Mouse (Mus musculus): ENCODE data around the gene Fcrlb. TPM values are rescaled to one million over a fixed set of nuclear protein-coding genes. Genes with fewer than 3 reads are reported as not detected.

Fcrlb gene
- polyA plus RNA-seq, 1 experiment = 0.23 TPM

DNA sequence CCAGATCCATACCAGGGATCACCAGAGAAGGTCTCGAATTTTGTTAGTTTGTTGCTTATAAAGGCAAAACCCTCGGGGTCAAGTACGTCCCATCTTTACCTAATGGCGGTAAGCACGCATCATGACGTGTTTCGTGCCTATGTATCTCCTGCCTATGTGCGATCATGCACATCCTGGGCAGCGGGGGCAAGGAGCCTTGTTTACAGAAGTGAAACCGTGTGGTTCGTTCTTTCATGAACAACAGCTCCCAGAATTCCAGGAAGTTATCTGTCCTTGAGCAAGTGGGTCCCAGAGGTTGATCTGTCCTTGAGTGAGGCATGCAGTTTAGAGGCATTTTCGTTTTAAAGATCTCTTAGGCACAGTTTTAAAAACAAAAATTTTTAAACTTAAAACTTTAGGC lies 26.5 kb upstream of the Fcrlb start:
- TF ChIP-seq POLR2A (IDR thresholded peaks at IDR 0.05; ENCODE audit: control insufficient read depth, low read depth, low read length) (no peak), CTCF (IDR thresholded peaks at IDR 0.05; ENCODE audit: control insufficient read depth, insufficient read depth, insufficient replicate concordance, low read depth, low read length) (no peak)
- H3K4me3 ChIP-seq (ENCODE audit: control insufficient read depth, low read depth, low read length) = no peak overlapping the region
- H3K4me1 ChIP-seq (ENCODE audit: control insufficient read depth, insufficient read depth, low read length) = no peaks in the 10 kb centered on the region
- no peaks in the 10 kb centered on the region for H3K27me3 ChIP-seq (ENCODE audit: control insufficient read depth, insufficient read depth, low read length)
- H3K27ac ChIP-seq (ENCODE audit: control insufficient read depth, insufficient read depth, low read depth, low read length) = no peak overlapping the region
- no peaks in the 10 kb centered on the region for H3K36me3 ChIP-seq (ENCODE audit: control insufficient read depth, insufficient read depth, low read length)

DNA sequence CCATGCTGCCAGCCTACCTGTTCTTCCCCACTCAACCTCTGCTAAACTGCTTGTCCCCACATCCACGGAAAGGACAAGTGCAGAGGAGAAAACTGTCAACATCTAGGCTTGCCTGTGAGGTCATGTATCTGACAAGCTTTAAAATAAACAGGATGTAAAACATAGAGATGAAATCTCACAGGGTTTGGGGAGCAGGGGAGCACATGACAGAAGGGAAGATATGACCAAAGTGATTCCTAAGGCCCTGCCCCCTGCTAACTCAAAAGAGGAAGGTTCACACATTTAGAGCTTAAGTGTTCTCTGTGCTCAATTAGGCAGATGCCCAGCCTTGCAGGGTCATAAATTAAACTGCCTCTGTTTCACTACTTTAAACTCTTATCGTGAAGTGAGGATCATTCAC lies 21.6 kb upstream of the Fcrlb start:
- no peaks in the 10 kb centered on the region for H3K36me3 ChIP-seq (ENCODE audit: control insufficient read depth, insufficient read depth, low read length)
- H3K27ac ChIP-seq (ENCODE audit: control insufficient read depth, insufficient read depth, low read depth, low read length) = no peak overlapping the region
- H3K4me1 ChIP-seq (ENCODE audit: control insufficient read depth, insufficient read depth, low read length) = no peaks in the 10 kb centered on the region
- no peaks in the 10 kb centered on the region for H3K27me3 ChIP-seq (ENCODE audit: control insufficient read depth, insufficient read depth, low read length)
- TF ChIP-seq CTCF (IDR thresholded peaks at IDR 0.05; ENCODE audit: control insufficient read depth, insufficient read depth, insufficient replicate concordance, low read depth, low read length) (no peak), POLR2A (IDR thresholded peaks at IDR 0.05; ENCODE audit: control insufficient read depth, low read depth, low read length) (no peak)
- no peak overlapping the region for H3K4me3 ChIP-seq (ENCODE audit: control insufficient read depth, low read depth, low read length)

- H3K27me3 ChIP-seq (ENCODE audit: control insufficient read depth, insufficient read depth, low read length) = no peaks in the 10 kb centered on the region
- TF ChIP-seq POLR2A (IDR thresholded peaks at IDR 0.05; ENCODE audit: control insufficient read depth, low read depth, low read length) = no peak
- TF ChIP-seq CTCF (IDR thresholded peaks at IDR 0.05; ENCODE audit: control insufficient read depth, insufficient read depth, insufficient replicate concordance, low read depth, low read length) = no peak
- H3K27ac ChIP-seq (ENCODE audit: control insufficient read depth, insufficient read depth, low read depth, low read length) = no peak overlapping the region
- H3K4me3 ChIP-seq (ENCODE audit: control insufficient read depth, low read depth, low read length) = no peak overlapping the region
- H3K36me3 ChIP-seq (ENCODE audit: control insufficient read depth, insufficient read depth, low read length) = no peaks in the 10 kb centered on the region
- no peaks in the 10 kb centered on the region for H3K4me1 ChIP-seq (ENCODE audit: control insufficient read depth, insufficient read depth, low read length)
Measured at GRCm38 (mm10) chr1:170933940-170934339, 21.2 kb upstream of the Fcrlb start.

DNA sequence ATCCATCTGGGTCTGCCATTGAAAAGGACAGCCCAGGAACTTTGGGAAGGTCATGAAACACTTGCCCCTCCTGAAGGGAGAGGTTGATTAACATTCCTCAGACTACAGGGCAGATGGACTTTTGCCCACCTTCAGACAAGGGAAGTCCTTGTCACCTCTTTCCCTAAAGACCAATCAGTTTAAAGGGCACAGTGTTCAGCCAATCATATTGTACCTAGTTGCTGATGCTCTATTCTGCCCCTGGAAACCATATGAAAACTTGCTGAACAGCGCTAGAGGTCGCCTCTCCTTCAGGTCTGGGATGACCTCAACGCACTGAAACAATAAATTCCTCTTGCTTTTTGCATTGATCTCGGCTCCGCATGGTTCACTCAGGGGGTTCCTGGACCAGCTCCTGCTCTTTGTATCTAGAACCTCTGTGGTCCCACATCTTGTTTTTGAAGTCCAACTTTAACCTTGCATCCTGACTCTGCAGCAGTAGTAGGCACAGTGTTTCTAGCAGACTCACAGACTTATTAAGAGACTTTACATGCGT lies 20.7 kb upstream of the Fcrlb start:
- Histone ChIP-seq H3K27ac (ENCODE audit: control insufficient read depth, insufficient read depth, low read depth, low read length) (no peak overlapping the region), H3K4me3 (ENCODE audit: control insufficient read depth, low read depth, low read length) (no peak overlapping the region), H3K27me3 (ENCODE audit: control insufficient read depth, insufficient read depth, low read length) (no peaks in the 10 kb centered on the region), H3K36me3 (ENCODE audit: control insufficient read depth, insufficient read depth, low read length) (no peaks in the 10 kb centered on the region), H3K4me1 (ENCODE audit: control insufficient read depth, insufficient read depth, low read length) (no peaks in the 10 kb centered on the region)
- no peak for TF ChIP-seq CTCF (IDR thresholded peaks at IDR 0.05; ENCODE audit: control insufficient read depth, insufficient read depth, insufficient replicate concordance, low read depth, low read length)
- TF ChIP-seq POLR2A (IDR thresholded peaks at IDR 0.05; ENCODE audit: control insufficient read depth, low read depth, low read length) = no peak

DNA sequence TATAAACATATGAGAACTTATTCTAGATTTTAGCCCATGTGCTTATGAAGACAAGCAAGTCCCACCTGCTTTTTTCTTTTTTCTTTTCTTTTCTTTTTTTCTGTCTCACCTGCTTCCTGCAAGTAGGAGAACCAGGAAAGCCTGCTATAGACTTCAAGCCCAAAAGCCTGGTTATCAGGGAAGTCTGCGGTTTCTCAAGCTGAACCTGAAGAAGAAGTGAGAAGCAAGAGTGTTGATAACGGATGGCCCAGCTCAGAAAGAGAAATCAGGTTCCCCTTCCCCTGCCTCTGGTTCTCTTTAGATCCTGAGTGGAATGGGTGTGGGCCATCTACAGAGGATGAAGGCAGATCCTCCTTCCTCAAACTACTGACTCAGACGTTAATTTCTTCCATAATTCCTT lies 19.3 kb upstream of the Fcrlb start:
- no peak for TF ChIP-seq POLR2A (IDR thresholded peaks at IDR 0.05; ENCODE audit: control insufficient read depth, low read depth, low read length)
- TF ChIP-seq CTCF (IDR thresholded peaks at IDR 0.05; ENCODE audit: control insufficient read depth, insufficient read depth, insufficient replicate concordance, low read depth, low read length) = no peak
- Histone ChIP-seq H3K36me3 (ENCODE audit: control insufficient read depth, insufficient read depth, low read length) (no peaks in the 10 kb centered on the region), H3K27me3 (ENCODE audit: control insufficient read depth, insufficient read depth, low read length) (no peaks in the 10 kb centered on the region), H3K27ac (ENCODE audit: control insufficient read depth, insufficient read depth, low read depth, low read length) (no peak overlapping the region), H3K4me3 (ENCODE audit: control insufficient read depth, low read depth, low read length) (no peak overlapping the region), H3K4me1 (ENCODE audit: control insufficient read depth, insufficient read depth, low read length) (no peaks in the 10 kb centered on the region)

DNA sequence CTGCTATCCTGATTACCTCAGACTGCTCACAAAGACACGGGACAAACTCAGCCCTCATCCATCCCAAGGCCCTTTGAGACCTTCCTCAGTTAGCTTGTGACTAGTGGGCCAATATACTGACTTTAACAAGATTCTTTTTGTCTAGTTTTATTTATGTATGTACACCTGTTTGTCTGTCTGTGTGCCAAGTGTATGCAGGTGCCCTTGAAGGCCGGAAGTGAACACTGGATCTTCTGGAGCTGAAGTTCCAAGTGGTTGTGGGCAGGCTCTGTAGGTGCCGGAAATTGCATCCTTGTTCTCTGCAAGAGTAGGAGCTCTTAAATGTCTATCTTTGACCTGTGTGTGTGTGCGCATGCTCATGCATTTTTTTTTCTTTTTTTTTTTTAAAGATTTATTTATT lies 16.5 kb upstream of the Fcrlb start:
- Histone ChIP-seq H3K27me3 (ENCODE audit: control insufficient read depth, insufficient read depth, low read length) (no peaks in the 10 kb centered on the region), H3K36me3 (ENCODE audit: control insufficient read depth, insufficient read depth, low read length) (no peaks in the 10 kb centered on the region), H3K27ac (ENCODE audit: control insufficient read depth, insufficient read depth, low read depth, low read length) (no peak overlapping the region), H3K4me3 (ENCODE audit: control insufficient read depth, low read depth, low read length) (no peak overlapping the region), H3K4me1 (ENCODE audit: control insufficient read depth, insufficient read depth, low read length) (no peaks in the 10 kb centered on the region)
- TF ChIP-seq POLR2A (IDR thresholded peaks at IDR 0.05; ENCODE audit: control insufficient read depth, low read depth, low read length) = no peak
- TF ChIP-seq CTCF (IDR thresholded peaks at IDR 0.05; ENCODE audit: control insufficient read depth, insufficient read depth, insufficient replicate concordance, low read depth, low read length) = no peak

- Histone ChIP-seq H3K36me3 (ENCODE audit: control insufficient read depth, insufficient read depth, low read length) (no peaks in the 10 kb centered on the region), H3K27me3 (ENCODE audit: control insufficient read depth, insufficient read depth, low read length) (no peaks in the 10 kb centered on the region), H3K27ac (ENCODE audit: control insufficient read depth, insufficient read depth, low read depth, low read length) (no peak overlapping the region), H3K4me1 (ENCODE audit: control insufficient read depth, insufficient read depth, low read length) (no peaks in the 10 kb centered on the region), H3K4me3 (ENCODE audit: control insufficient read depth, low read depth, low read length) (peak overlapping the region; percentile 5; the same call in 1 of the 2 replicates)
- no peak for TF ChIP-seq POLR2A (IDR thresholded peaks at IDR 0.05; ENCODE audit: control insufficient read depth, low read depth, low read length)
- no peak for TF ChIP-seq CTCF (IDR thresholded peaks at IDR 0.05; ENCODE audit: control insufficient read depth, insufficient read depth, insufficient replicate concordance, low read depth, low read length)
Measured at GRCm38 (mm10) chr1:170928467-170928866, 15.7 kb upstream of the Fcrlb start.

DNA sequence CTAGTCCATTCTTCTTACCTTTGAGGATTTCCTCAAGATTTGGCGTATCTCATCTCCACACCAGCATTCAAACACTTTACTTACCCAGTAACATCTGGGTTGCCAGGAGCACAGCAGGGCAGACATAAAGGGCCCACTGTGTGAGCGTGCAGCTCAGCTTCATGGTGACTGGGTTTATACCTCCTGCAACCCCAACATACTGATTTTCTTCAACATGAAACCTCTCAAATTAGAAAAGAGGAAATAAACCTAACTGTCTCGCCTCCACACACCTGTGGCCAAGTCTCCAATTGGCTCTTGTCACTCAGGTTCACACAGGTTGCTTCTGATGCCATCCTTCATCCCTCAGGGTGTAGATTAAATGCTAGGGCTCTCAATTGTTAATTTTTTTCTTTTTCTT lies 14.6 kb upstream of the Fcrlb start, which contains the start of gene Fcrla:
Fcrla (minus strand) TSS at position 206 of the 400 bp plus-strand sequence.
- Histone ChIP-seq H3K27me3 (ENCODE audit: control insufficient read depth, insufficient read depth, low read length) (no peaks in the 10 kb centered on the region), H3K4me1 (ENCODE audit: control insufficient read depth, insufficient read depth, low read length) (no peaks in the 10 kb centered on the region), H3K4me3 (ENCODE audit: control insufficient read depth, low read depth, low read length) (peak within 1 kb of the TSS; percentile 5; the same call in 1 of the 2 replicates), H3K27ac (ENCODE audit: control insufficient read depth, insufficient read depth, low read depth, low read length) (no peak within 1 kb of the TSS), H3K36me3 (ENCODE audit: control insufficient read depth, insufficient read depth, low read length) (no peaks in the 10 kb centered on the region)
- TF ChIP-seq CTCF (IDR thresholded peaks at IDR 0.05; ENCODE audit: control insufficient read depth, insufficient read depth, insufficient replicate concordance, low read depth, low read length) (no peak), POLR2A (IDR thresholded peaks at IDR 0.05; ENCODE audit: control insufficient read depth, low read depth, low read length) (no peak)

All from testis, adult 2 months (tissue).